Mouse (Mus musculus): ENCODE measurements around the gene Cd68.
"Not testable (repeated sequence)": the region's sequence is repeated elsewhere in the genome, so short reads cannot be mapped to it uniquely, and the experiment has no call there.

Cd68 gene

DNA sequence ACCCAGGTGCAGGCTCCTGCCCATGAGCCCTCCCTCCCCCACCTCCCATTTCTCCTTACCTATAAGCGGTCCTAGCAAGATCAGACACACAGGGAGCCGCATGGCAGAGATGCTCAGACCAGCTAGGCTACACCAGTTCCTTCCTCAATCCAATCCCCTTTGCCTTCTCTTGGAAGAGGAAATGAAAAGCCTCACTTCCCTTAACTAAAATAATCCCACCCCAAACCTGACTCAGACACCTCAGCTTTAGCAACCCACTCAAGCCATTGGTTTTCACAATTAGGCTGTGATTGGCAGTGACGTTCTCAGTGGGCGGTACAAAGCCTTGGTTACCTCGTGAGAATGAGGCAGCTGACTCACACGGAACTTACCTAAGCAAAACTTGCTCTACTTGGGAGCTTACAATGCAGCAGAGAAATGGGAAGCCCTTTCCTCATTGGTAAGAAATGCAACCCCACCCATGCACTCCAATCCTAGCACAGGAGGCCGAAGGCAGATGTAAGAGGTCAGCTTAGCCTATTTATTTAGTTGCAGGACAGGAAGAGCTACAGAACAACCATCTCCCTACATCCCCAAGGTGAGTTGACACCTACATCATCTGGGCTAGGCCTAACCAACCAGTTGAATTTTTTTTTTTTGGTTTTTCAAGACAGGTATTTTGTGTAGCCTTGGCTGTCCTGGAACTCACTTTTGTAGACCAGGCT is at the start of gene Cd68:
Gene Cd68, minus strand, starts transcription at position 193 of the 704 bp plus-strand sequence.
- DNase-seq (ENCODE audit: low spot score), result peak; percentile 60

GRCm38 (mm10) chr11:69715482-69715881 is 49.5 kb upstream of the Cd68 start:
- no peak for DNase-seq (ENCODE audit: low spot score)

DNA sequence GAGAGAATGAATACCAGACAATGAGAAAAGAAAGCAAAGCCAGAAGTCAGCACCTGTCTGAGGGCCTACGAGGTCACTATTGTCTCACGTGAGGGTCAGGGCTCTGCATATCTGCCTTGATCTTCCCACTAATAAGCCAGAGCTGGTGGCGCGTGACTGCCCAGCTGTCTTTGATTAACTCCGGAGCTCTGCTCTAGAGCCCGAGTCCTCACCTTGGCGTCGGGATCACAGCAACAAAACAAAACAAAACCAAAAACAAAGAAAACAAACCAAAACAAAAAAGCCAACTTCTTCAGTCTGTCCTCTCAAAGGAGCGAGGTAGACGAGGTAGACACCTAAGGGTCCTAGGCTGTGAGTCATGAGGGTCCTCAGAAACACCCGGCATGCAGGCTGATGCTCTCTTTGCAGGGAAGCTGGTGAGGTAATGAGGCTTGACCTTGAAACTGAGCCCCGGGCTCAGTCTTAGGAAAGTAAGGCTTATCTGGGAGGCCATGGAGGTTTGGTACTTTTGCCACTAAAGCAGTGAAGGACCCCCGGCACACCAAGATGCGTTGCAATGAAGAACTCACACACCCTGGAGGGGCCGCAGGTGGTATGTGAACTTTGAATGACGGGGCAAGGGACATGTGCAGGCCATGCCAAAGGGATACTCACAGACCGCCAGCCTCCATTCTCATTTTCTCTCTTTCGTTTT is 48.8 kb upstream of the Cd68 start:
- no peak for DNase-seq (ENCODE audit: low spot score)

DNA sequence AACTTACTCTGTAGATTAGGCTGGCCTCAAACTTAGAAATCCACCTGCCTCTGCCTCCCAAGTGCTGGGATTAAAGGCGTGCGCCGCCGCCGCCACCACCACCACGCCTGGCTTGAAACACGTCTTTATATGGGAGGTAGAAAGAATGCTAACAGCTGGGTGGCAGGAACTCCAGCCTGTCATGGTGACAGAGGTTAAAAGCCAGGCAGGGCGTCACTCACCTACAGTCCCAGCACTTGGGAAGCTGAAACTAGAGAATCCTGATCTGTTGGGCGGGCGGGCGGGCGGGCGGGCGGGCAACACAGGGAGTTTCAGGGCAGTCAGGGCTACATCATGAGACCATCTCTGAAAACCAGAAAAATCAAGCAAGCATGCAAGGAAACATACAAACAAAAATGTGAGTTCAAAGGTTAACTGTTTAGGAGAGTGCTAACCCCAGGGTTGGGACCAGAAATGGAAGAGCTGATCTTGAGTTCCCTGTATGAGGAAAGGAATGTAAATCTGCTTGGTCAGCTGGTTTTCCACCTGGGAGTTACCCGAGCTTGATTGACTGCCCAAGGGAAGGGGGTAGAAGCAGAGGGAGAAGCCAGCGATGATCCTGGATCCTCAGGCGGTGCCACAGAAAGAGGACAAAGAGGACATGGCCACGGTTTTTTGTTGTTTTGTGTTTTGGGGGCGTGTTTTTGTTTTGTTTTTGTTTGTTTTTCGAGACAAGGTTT is 47.2 kb upstream of the Cd68 start:
- no peak for DNase-seq (ENCODE audit: low spot score)

- no peak for DNase-seq (ENCODE audit: low spot score)
Measured at GRCm38 (mm10) chr11:69711082-69711481, 45.1 kb upstream of the Cd68 start.

DNA sequence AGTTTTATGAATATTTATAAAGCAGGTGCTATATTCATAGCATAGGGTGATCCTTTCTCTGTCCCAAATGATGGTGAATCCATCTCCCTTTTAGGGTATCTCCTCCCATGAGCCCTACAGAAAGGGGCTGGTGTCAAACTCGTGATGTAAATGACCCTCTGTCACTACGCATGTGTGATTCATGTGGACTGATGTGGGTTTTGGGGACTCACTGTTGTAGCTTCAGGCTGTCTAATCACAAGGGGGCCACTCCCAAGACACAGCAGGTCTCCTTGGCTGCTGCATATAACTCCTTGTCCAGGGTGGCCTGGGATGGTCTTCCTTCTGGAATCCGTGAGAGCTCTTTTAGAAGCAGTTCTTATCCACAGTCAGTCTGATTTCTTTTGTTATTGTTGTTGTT is 44.5 kb upstream of the Cd68 start:
- DNase-seq (ENCODE audit: low spot score), result no peak

DNA sequence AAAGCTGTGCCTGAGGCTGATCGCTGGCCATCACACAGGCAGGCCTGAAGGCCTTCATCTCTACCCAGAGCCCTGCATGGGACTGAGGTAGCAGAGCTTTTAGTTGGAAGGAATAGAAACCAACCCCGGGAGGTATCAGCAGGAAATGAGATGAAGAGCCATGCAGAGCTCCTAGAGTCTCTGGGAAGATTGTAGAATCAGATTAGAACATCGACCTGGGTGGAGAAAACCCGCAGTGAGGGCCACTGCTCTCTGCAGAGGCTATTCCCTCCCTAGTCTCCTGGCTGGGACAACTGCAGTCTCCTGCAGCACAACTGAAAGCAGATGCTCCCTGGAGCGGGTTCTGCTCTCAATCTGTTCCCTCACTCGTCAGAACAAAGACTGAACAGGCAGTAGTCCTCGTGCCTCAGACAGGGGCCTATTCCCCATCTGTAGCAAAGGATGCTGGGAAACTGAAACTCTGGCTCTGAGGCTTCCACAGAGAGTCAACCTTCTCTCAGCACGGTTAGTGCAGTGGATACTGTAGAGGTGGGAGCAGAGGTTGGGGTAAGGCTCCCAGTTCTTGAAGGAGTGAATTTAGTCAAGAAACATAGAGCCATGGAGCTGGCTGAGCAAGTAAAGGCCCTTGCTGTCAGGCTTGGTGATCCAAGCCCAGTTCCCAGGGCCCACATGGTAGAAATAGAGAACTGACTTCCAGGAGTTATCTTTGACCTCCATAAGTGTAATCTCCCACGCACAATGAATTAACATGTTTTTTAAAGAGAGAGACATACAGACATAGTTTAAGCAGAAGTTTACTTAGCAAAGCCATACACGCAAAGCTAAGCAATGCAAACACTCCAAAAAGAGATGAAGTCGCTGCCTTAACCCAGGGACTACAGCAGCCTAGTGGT is 43.8 kb upstream of the Cd68 start:
- peak; percentile 40 for DNase-seq (ENCODE audit: low spot score)

- DNase-seq (ENCODE audit: low spot score), result no peak
Measured at GRCm38 (mm10) chr11:69708614-69709265, 42.8 kb upstream of the Cd68 start.

DNA sequence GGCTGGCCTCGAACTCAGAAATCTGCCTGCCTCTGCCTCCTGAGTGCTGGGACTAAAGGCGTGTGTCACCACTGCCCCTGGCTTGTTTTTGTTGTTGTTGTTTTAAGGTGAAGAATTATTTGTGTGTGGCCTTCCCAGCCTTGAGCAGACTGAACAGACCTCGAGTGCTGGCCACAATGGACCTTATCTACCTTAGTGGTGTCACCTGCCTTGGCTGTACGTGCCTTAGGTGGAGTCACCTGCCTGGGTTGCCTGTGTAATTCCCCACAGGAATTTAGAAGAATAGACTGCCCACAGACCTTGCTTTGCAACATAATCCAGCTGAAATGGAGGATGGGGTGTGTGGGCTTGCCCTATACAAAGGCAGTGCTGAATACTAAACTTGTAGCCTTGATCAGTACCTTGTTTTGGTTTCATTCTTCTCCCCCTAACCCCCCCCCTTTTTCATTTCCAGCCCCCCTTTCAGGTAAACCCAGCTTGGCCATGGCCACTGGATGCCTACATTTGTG is 42.0 kb upstream of the Cd68 start:
- no peak for DNase-seq (ENCODE audit: low spot score)

- no peak for DNase-seq (ENCODE audit: low spot score)
Measured at GRCm38 (mm10) chr11:69707480-69707847, 41.5 kb upstream of the Cd68 start.

DNA sequence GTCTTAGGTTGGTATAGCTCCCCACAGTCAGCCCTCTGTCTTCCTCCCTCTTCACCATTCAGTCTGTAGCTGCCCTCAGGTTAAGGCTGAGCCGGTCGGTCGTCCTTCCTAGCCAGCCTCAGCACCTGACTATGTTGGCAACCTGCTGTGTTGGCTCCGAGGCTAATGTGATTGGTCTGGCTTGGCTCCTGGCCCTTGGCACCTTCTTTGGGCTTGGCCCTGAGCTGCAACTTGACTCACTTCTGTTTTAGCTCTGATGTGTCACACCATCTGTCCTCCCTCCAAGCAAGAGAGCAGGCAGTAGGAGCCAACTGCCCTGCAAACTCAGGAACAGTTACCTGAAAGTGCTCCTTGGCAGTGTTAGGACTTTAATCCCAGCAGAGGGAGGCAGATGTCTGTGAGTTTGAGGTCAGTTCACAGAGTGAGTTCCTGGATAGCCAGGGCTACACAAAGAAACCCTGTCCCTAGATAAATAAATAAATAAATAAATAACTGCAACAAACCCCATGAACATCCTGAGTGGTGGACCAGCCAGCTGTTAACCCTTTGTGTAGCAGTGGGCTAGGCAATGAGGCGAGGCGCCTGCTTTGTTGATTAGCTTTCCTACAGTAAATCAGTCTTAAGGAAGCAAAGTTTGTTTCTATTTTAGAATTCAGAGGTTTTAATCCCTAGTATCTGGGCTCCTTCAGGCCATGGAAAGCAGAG is 41.0 kb upstream of the Cd68 start:
- DNase-seq (ENCODE audit: low spot score), result no peak

DNA sequence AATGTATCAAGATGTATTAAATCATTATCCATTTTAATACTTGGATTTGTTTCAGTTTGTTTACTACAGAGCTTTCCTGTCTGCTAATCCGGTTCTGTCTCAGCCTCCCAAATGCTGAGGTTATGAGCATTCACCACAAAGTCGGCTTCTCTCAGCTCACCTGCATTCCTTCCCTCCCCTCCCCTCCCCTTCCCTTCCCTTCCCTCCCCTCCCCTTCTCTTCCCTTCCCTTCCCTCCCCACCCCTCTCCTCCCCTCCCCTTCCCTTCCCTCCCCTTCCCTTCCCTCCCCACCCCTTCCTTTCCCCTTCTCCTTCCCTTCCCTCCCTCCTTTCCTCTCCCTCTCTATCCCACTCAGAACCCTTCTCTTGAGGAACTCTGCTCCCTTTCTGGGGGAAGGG is 38.7 kb upstream of the Cd68 start:
- no peak for DNase-seq (ENCODE audit: low spot score)

GRCm38 (mm10) chr11:69703814-69704612 is 38.1 kb upstream of the Cd68 start:
- no peak for DNase-seq (ENCODE audit: low spot score)

DNA sequence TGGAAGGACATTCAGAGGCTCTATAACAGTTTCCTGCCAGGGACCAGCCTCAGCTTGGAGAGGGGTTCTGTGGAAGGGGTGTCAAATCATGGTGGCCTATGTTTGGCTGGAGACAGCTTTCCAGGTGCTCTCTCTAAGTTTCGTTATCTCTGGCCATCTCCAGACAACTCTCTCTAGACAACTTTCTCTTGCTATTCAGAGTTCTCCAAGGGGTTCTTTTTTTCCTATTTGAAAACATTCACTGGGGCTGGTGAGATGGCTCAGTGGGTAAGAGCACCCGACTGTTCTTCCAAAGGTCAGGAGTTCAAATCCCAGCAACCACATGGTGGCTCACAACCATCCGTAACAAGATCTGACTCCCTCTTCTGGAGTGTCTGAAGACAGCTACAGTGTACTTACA is 37.4 kb upstream of the Cd68 start:
- DNase-seq (ENCODE audit: low spot score), result not testable (repeated sequence)

- DNase-seq (ENCODE audit: low spot score), result not testable (repeated sequence)
Measured at GRCm38 (mm10) chr11:69702886-69703285, 36.9 kb upstream of the Cd68 start.

DNA sequence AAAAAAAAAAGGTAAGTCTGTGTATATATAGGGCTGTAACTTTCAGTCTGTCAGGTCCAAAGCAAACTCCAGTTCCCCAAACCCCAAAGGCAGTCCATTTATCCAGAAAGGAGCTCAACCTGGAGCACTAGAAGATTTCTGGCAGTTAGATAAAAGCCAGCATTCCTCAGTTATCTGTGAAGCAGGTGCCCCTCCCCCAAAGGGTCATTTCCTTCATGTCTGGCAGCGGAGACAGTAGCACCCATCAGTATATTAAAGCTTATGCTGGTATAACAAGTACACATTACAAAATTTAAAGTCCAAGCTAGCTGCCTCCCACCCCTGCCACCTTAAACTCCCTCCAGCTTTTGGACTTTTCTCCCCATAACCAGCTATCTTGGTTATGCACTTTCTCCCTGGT is 33.6 kb upstream of the Cd68 start:
- DNase-seq (ENCODE audit: low spot score), result no peak

DNA sequence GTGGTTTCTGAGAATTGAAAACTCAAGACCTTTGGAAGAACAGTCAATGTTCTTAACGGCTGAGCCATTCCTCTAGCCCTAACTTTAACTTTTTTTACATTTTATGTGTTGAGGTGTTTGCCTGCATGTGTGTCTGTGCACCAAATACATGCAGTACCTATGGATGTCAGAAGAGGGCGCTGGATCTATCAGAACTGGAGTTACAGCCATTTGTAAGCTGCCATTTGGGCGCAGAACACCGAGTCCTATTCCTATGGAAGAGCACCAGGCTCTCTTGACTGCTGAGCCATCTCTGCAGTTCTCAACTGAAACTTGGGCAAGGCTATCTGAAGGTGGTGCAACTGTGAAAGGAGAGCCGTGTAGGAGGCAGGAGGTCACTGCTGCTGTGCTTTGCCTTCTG is 32.6 kb upstream of the Cd68 start:
- no peak for DNase-seq (ENCODE audit: low spot score)

DNA sequence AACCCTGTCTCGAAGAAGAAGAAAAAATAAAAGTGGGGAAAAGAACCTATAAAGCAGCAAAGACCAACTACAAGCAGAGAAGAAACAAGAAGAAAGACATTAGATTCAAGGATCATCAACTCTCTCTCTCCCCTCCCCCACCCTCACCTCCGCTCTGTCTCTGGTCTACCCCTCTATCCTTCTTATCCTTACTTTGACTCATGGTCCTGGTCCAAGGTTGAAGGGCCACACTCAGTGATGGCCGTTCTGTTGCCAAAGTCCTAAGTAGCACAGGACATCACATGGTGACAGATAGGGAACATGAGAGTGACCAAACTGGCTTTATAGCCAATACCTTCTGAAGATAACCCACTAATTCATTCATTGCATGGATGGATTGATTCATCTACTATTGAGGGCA is 31.4 kb upstream of the Cd68 start:
- DNase-seq (ENCODE audit: low spot score), result no peak

DNA sequence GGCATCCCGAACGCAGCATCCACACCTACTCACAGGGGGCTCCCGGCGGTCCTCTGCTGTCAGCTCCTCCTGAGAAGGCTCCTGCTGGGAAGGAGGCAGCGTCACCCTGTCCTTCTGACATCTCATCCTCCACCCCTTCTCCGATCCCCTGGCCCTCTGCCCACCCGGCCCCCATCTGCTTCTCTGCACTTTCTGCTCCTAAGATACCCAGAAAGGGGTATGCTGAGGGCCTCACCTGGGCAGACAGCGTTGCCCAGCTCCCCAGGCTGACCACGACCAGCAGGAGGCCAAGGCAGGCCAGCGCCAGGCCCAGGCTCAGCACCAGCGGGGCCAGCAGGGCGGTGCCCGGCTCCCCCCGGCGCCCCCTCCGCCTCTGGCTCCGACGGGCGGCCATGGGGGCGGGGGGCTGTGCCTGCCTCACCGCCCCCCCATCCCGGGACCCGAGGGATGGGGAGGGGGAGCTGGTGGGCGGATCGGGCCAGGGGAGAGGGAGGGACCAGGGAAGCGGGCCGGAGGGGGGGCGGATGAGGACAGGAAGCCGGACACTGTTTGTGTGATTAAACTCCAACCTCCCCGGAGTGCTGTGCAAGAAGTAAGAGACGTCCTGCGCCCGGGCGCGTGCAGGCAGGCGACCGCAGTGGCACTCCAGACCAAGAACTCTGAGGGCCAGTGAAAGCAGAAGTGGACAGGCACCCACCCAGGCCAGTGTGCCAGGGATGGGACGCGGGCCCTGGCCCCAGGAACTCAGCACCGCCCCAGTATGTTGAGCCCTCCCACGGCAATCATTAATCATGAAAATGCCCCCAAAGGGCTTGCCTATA is 29.6 kb upstream of the Cd68 start, which contains the start of the genes Tnfsf12 and Tnfsfm13:
Gene Tnfsf12, minus strand, starts transcription at position 489 of the 821 bp plus-strand sequence.
Gene Tnfsfm13, minus strand, starts transcription at position 738 of the 821 bp plus-strand sequence.
- no peak for DNase-seq (ENCODE audit: low spot score)

Measured in c-Kit-positive CD71-positive TER-119-positive erythroid progenitor cells, embryonic 14.5 days (primary cell).